Comparison of ENCODE assay signal across 8 mouse cellular contexts in genomic region chr4:40144543-40144942, GRCm38 (mm10). TPM values are rescaled to one million over a fixed set of nuclear protein-coding genes. Genes with fewer than 3 reads are reported as not detected.
DNase-seq lines count a peak whose midpoint lies in the region; ATAC-seq and TF ChIP-seq lines count a peak whose summit lies in the region.

No protein-coding gene starts in this region.

- peak overlapping the region; percentile 87 for H3K4me2 ChIP-seq in liver, postnatal 0 days (ENCODE audit: low read depth, low read length)

- H3K27ac ChIP-seq in liver, postnatal 0 days (ENCODE audit: low read depth): peak overlapping the region; percentile 92; the same call in 1 of the 2 replicates

- H3K36me3 ChIP-seq in megakaryocyte, embryonic 14.5 days (replicated peaks; ENCODE audit: low read length): peaks cover 23% of the 10 kb centered on the region
- H3K36me3 ChIP-seq in liver, postnatal 0 days (replicated peaks; ENCODE audit: insufficient read depth, low read length): 0 out of 2 replicates have a peak, but pooled peaks cover 3% of the 10 kb centered on the region

- peak overlapping the region; percentile 99 for H3K4me3 ChIP-seq in megakaryocyte, embryonic 14.5 days (replicated peaks)
- peak overlapping the region; percentile 83 for H3K4me3 ChIP-seq in liver, postnatal 0 days (ENCODE audit: low read depth, low read length)

- H3K9ac ChIP-seq in liver, postnatal 0 days (replicated peaks): peak overlapping the region; percentile 89

- ATAC-seq in megakaryocyte, adult 5-6 weeks (ENCODE audit: poor library complexity, severe bottlenecking): no peak
- ATAC-seq in liver, postnatal 0 days: no peak

- H3K4me1 ChIP-seq in megakaryocyte, embryonic 14.5 days: peaks cover 66% of the 10 kb centered on the region
- H3K4me1 ChIP-seq in liver, postnatal 0 days (ENCODE audit: insufficient read depth): peaks cover 27% of the 10 kb centered on the region

- no peak for TF ChIP-seq CTCF in liver, postnatal 0 days (IDR thresholded peaks at IDR 0.05; ENCODE audit: low read depth)

- no peaks in the 10 kb centered on the region for H3K27me3 ChIP-seq in megakaryocyte, embryonic 14.5 days (replicated peaks)
- no peaks in the 10 kb centered on the region for H3K27me3 ChIP-seq in liver, postnatal 0 days (ENCODE audit: insufficient read depth, low read length)

- DNase-seq in forelimb bud, embryonic 11.5 days (ENCODE audit: low read depth, low spot score): peak; percentile 14
- DNase-seq in liver, postnatal 0 days: no peak
- DNase-seq in urinary bladder, adult 2 months (ENCODE audit: low spot score): no peak
- DNase-seq in frontal cortex, postnatal 36 days (ENCODE audit: low spot score in 2 of 2): no peak
- DNase-seq in adrenal gland, postnatal 14 days: no peak
- no peak for DNase-seq in thymus, postnatal 14 days

- no peaks in the 10 kb centered on the region for H3K9me3 ChIP-seq in megakaryocyte, embryonic 14.5 days
- no peaks in the 10 kb centered on the region for H3K9me3 ChIP-seq in liver, postnatal 0 days (ENCODE audit: low read length)

- TF ChIP-seq EP300 in liver, postnatal 0 days (IDR thresholded peaks at IDR 0.05; ENCODE audit: low read depth): no peak

- 71% methylated on average over 1 of the region's 1 CpGs for WGBS in liver, postnatal 0 days (ENCODE audit: insufficient replicate concordance)

RNA-seq across cellular contexts. Expression of gene Aco1, which starts 1.7 kb away (rescaled TPM):
- 1.7 and 3.3 TPM in 2 replicates for polyA plus RNA-seq in megakaryocyte, embryonic 14.5 days (2012; ENCODE audit: insufficient read depth, low replicate concordance)
- 16.1 and 17.3 TPM in 2 replicates for total RNA-seq in megakaryocyte, adult 5-6 weeks (2015)
- 21.0 and 32.0 TPM in 2 replicates for total RNA-seq in megakaryocyte, adult 5-6 weeks (2017)
- polyA plus RNA-seq in liver, postnatal 0 days (2015; fragmentation: Nextera tagmentation; extraction: Ambion mirVana): 40.1 and 41.1 TPM in 2 replicates
- polyA plus RNA-seq in urinary bladder, adult 2 months (2012; rRNA removed): 56.1 and 58.4 TPM in 2 replicates
- total RNA-seq in adrenal gland, postnatal 14 days (2021): 107 and 132 TPM in 2 replicates
